In the genomic region with DNA sequence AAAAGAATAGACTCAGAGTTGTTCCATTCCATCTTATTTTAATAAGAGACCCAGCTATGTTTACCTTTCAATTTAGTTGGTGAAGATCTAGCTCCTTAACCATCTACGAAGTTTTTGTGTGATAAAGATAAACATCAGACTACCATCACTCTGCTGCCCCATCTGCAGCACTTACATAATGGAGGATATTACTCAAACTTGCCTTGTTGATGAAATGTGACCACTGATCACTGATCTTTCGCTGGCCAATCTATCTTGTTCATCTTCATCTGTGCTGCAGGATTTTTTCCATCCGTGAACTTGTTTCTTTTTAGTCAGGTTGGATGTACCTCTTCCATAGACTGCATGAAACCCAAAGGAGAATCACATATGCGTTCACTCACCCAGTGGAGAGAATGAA, we compare ENCODE assay signal across 17 mouse cellular contexts. TPM values are rescaled to one million over a fixed set of nuclear protein-coding genes. Genes with fewer than 3 reads are reported as not detected.
"Had no signal": no experiment of that assay in that cellular context is flagged by ENCODE, and none has a peak within 500 bp of the region (broad histone marks: within the 10 kb centered on the region; RNA-seq: fewer than 3 reads in every experiment).

No protein-coding gene starts in this region.

- H3K4me3 ChIP-seq: neural tube, embryonic 13.5 days; neural tube, embryonic 15.5 days; stomach, embryonic 15.5 days had no signal

- H3K9me3 ChIP-seq: neural tube, embryonic 13.5 days; neural tube, embryonic 15.5 days; stomach, embryonic 15.5 days had no signal

- DNase-seq: retina, postnatal 1 day; right cerebral cortex, adult 18-20 months; right cerebral cortex, postnatal 25 days; right cerebral cortex, postnatal 4 days; spleen, adult 18-20 months; thymus, adult 18-20 months; thymus, adult 2 months; thymus, postnatal 14 days; thymus, postnatal 25 days; thymus, postnatal 36 days; thymus, postnatal 4 days had no signal

- H3K36me3 ChIP-seq: neural tube, embryonic 13.5 days; neural tube, embryonic 15.5 days; stomach, embryonic 15.5 days had no signal

- H3K27ac ChIP-seq: neural tube, embryonic 13.5 days; neural tube, embryonic 15.5 days; stomach, embryonic 15.5 days; stomach, postnatal 0 days had no signal

- H3K27me3 ChIP-seq: neural tube, embryonic 13.5 days; neural tube, embryonic 15.5 days; stomach, embryonic 15.5 days had no signal

- H3K4me1 ChIP-seq: neural tube, embryonic 13.5 days; neural tube, embryonic 15.5 days; stomach, embryonic 15.5 days had no signal

RNA-seq across cellular contexts. Expression of a gene that starts 20.6 kb away (rescaled TPM):
- polyA plus RNA-seq: testis, adult 2 months had no signal

RNA-seq across cellular contexts. Expression of a gene that starts 29.2 kb away (rescaled TPM):
- polyA plus RNA-seq: neural tube, embryonic 13.5 days; neural tube, embryonic 14.5 days; neural tube, embryonic 15.5 days had no signal
